Mouse (Mus musculus) ES-E14 (cell line): ENCODE measurements around the gene Cenpf. TPM values are rescaled to one million over a fixed set of nuclear protein-coding genes. Genes with fewer than 3 reads are reported as not detected.

Experiments
- DNase-seq: peaks from one replicate; pipeline ENCODE4 v3.0.0-alpha.2; 2013; ENCODE audit warnings: low read depth, low spot score
- H3K27ac ChIP-seq: 2 replicates; pipeline ENCODE4 v1.5.1; 2012; ENCODE audit warnings: low read depth, mild to moderate bottlenecking, low read length, moderate library complexity, mixed read lengths; ENCODE audit not compliant: poor library complexity, insufficient read depth, severe bottlenecking
- H3K36me3 ChIP-seq: 2 replicates; pipeline ENCODE4 v1.6.1; 2012; ENCODE audit warnings: mild to moderate bottlenecking, low read length, moderate library complexity, mixed read lengths; ENCODE audit not compliant: control insufficient read depth, poor library complexity, insufficient read depth, severe bottlenecking
- H3K4me1 ChIP-seq, 2 experiments: fragments of 150-350 bp in 1 of 2; sonication (generic) in 1 of 2; 2 replicates each; pipeline ENCODE4 v1.6.1; 2012; ENCODE audit warnings: low read length in 2 of 2, mild to moderate bottlenecking in 1 of 2, mixed read lengths in 1 of 2; ENCODE audit not compliant: control insufficient read depth in 2 of 2, insufficient read depth in 2 of 2, poor library complexity in 1 of 2
- H3K4me3 ChIP-seq, 2 experiments: fragments of 150-350 bp in 1 of 2; sonication (generic) in 1 of 2; 2 replicates each; pipeline ENCODE4 v1.5.1; 2012; ENCODE audit warnings: low read length in 2 of 2, low read depth in 1 of 2, mild to moderate bottlenecking in 1 of 2, mixed read lengths in 1 of 2; ENCODE audit not compliant: insufficient read depth in 1 of 2, poor library complexity in 1 of 2, severe bottlenecking in 1 of 2
- H3K9ac ChIP-seq: 2 replicates; pipeline ENCODE4 v1.6.1; 2012; ENCODE audit warnings: low read depth, mild to moderate bottlenecking, low read length, mixed read lengths; ENCODE audit not compliant: poor library complexity, insufficient read depth, severe bottlenecking
- H3K9me3 ChIP-seq: fragments of 150-350 bp; sonication (generic); 2 replicates; pipeline ENCODE4 v1.6.1; 2012; ENCODE audit warnings: low read depth, mild to moderate bottlenecking, low read length; ENCODE audit not compliant: control insufficient read depth, insufficient read depth
- CHD2 ChIP-seq: IDR thresholded peaks from 2 replicates; pipeline ENCODE4 v1.6.1; 2014; ENCODE audit warnings: mild to moderate bottlenecking, low read depth, low read length, inconsistent platforms
- HCFC1 ChIP-seq: IDR thresholded peaks from 2 replicates; pipeline ENCODE4 v1.6.1; 2012; ENCODE audit warnings: low read length, inconsistent platforms, borderline replicate concordance; ENCODE audit not compliant: insufficient read depth
- MAFK ChIP-seq: IDR thresholded peaks from 2 replicates; pipeline ENCODE4 v1.6.1; 2014; ENCODE audit warnings: mild to moderate bottlenecking, low read depth, low read length, inconsistent platforms; ENCODE audit not compliant: insufficient read depth
- ZC3H11A ChIP-seq: IDR thresholded peaks from 2 replicates; pipeline ENCODE4 v1.6.1; 2012; ENCODE audit warnings: low read depth, mild to moderate bottlenecking, inconsistent platforms, low read length, borderline replicate concordance
- ZNF384 ChIP-seq: IDR thresholded peaks from 2 replicates; pipeline ENCODE4 v1.6.1; 2012; ENCODE audit warnings: low read depth, low read length, inconsistent platforms
- in situ Hi-C, 2 experiments: fragments of 600-800 bp; cut with MboI; formaldehyde crosslinking; loops; one replicate each; pipeline ENCODE4 v1.15.1; 2025; ENCODE audit warnings: low sequenced_read_pairs in 2 of 2, inconsistent platforms in 1 of 2; ENCODE audit not compliant: unreplicated experiment in 2 of 2
- total RNA-seq: library from RNA; depleted of rRNA; stranded (reverse); fragments of 300-350 nt; gene quantifications from 2 replicates; pipeline ENCODE4 v1.2.3, GENCODE M21; 2012

The Cenpf gene
- total RNA-seq, 1 experiment, result 46.5 TPM

DNA sequence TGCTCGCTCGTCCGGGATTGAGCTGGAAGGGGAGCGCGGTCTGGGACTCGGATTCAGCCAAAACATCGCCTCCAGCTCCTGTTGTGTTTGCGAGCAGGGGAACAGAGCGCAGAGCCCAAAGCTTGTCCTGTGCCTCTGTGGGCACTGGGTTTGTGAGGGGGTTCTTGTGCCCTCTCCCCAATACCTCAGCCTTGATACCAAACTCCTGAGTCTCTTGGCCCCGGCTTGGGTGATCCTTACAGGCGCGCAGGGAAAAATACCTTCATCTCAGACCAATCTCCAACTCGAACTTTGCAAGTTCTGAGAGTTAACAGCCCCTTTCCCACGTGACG, 40.9 kb upstream of the Cenpf start:
- in situ Hi-C loops, result loop anchor here (10.0 to 25.0 kb wide), 2 partner anchors 434 to 446 kb away; partner anchors contain the start of gene Prox1 (in 2 of the 2)
- peaks cover 0 to 8% of the 10 kb centered on the region in 2 experiments; a peak in 1 of 4 replicates for H3K4me1 ChIP-seq
- H3K4me3 ChIP-seq, result peak overlapping the region; percentile 97
- no peaks in the 10 kb centered on the region for H3K36me3 ChIP-seq
- TF ChIP-seq ZC3H11A (no peak), MAFK (no peak), ZNF384 (no peak), HCFC1 (no peak), CHD2 (no peak)
- H3K9me3 ChIP-seq, result no peaks in the 10 kb centered on the region
- H3K9ac ChIP-seq, result peak overlapping the region; percentile 95
- peak overlapping the region; percentile 60; the same call in 1 of the 2 replicates for H3K27ac ChIP-seq
- DNase-seq, result peak; percentile 8

DNA sequence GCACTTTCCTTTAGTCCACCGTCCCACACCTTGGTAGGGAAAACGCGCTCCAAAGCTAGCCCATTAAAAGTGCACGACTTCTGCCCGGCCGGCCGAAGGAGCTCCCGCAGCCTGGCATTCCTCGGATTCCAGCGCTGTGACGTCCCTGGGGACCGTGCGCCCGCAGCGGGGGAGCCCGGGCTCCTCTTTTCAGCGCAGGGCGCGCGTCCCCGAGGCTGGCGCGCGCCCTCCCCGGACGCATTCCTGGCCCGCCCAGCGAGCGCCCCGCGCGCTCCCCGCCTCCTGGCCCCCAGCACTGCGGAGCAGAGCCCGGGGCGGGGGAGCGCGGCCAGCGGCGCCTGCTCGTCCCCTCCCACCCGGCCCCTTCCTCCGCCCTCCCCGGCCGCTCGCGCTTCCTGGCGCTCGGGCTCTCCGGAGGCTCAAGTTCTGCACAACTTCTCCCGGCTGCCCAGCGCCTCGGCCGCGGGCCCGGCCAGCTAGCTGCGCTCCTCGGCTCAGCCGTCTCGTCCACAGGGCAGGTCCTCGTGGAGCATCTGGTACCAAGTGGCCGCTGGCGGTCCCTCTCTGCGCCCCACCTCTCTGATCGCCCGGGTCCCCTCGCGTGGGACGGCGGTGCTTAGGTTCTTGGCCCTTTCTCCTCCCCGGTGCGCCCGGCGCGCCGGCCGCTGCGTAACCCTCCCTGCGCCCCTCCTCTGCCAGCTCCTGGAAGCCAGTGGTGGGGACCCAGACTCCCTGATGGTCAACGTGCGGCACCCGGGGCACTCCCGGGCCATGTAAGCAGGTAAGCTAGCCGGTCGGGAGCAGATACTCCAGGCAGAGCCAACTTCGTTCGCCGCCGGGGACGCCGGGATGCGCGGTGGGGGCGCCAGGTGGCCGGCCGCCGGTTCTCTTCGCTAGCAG, 40.2 kb upstream of the Cenpf start, which contains the start of gene Ptpn14:
Gene Ptpn14 (plus strand): TSS at position 385 of the 900 bp plus-strand sequence.
- peak; percentile 70 for DNase-seq
- Histone ChIP-seq H3K4me3 (peak within 1 kb of the TSS; percentile 97), H3K9me3 (no peaks in the 10 kb centered on the region), H3K9ac (peak within 1 kb of the TSS; percentile 95), H3K36me3 (no peaks in the 10 kb centered on the region), H3K27ac (peak within 1 kb of the TSS; percentile 80), H3K4me1 (peaks cover 0 to 8% of the 10 kb centered on the region in 2 experiments; a peak in 1 of 4 replicates)
- no peak for TF ChIP-seq CHD2
- no peak for TF ChIP-seq ZC3H11A
- no peak for TF ChIP-seq MAFK
- TF ChIP-seq ZNF384, result no peak
- TF ChIP-seq HCFC1, result no peak; the same call in 1 of the 2 replicates
- in situ Hi-C loops, result loop anchor here (10.0 to 25.0 kb wide), 2 partner anchors 434 to 447 kb away; partner anchors contain the start of gene Prox1 (in 2 of the 2)

- Histone ChIP-seq H3K36me3 (no peaks in the 10 kb centered on the region), H3K4me1 (peaks cover 0 to 8% of the 10 kb centered on the region in 2 experiments; a peak in 1 of 4 replicates), H3K27ac (peak overlapping the region; percentile 80), H3K4me3 (peak overlapping the region; percentile 97), H3K9ac (peak overlapping the region; percentile 78), H3K9me3 (no peaks in the 10 kb centered on the region)
- TF ChIP-seq HCFC1 (peak; percentile 11; the same call in 1 of the 2 replicates), ZNF384 (no peak), ZC3H11A (no peak)
- DNase-seq, result peak; percentile 50
- in situ Hi-C loops, result loop anchor here (10.0 to 25.0 kb wide), 2 partner anchors 435 to 447 kb away; partner anchors contain the start of gene Prox1 (in 2 of the 2)
Measured at GRCm38 (mm10) chr1:189727346-189727883, 39.5 kb upstream of the Cenpf start.

DNA sequence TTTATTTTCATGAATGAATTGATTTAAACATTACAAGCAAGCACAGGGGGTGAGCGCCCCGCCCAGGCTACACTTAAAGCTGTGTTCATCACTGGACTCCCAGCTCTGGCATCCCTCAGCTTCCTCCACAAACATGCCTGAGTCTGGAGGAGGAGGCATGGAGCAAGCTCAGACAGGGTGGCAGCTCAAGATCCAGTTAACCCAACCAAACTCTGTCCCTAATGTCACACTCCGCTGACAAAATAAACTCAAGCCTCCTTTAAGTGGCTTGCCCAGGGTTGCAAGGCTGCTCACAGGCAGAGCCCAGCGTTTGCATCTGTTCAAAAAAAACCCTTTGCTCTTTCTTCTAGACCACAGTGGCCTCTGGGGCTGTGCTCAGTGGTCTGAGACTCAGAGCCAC, 38.2 kb upstream of the Cenpf start:
- DNase-seq, result no peak
- no peak overlapping the region for H3K9ac ChIP-seq
- in situ Hi-C loops, result loop anchor here (10.0 to 25.0 kb wide), 2 partner anchors 436 to 449 kb away; partner anchors contain the start of gene Prox1 (in 2 of the 2)
- no peaks in the 10 kb centered on the region for H3K9me3 ChIP-seq
- TF ChIP-seq HCFC1, result no peak
- no peak for TF ChIP-seq ZNF384
- TF ChIP-seq ZC3H11A, result no peak
- H3K4me3 ChIP-seq, result no peak overlapping the region
- H3K36me3 ChIP-seq, result no peaks in the 10 kb centered on the region
- peaks cover 0 to 6% of the 10 kb centered on the region in 2 experiments; a peak in 1 of 4 replicates for H3K4me1 ChIP-seq
- no peak overlapping the region for H3K27ac ChIP-seq
